Mouse (Mus musculus) heart, adult 2 months (tissue): ENCODE measurements around the gene Tnfrsf1a.

Experiments
- CTCF ChIP-seq: fragments of 200-600 bp; IDR thresholded peaks from 2 replicates; pipeline ENCODE4 v1.8.1; 2022; ENCODE audit warnings: antibody characterized with exemption, mild to moderate bottlenecking, moderate library complexity
- EP300 ChIP-seq: fragments of 200-500 bp; IDR thresholded peaks from 2 replicates; pipeline ENCODE4 v1.6.1; 2011; ENCODE audit warnings: low read depth, low read length, control low read depth; ENCODE audit not compliant: insufficient read depth
- POLR2A ChIP-seq: fragments of 200-500 bp; IDR thresholded peaks from 2 replicates; pipeline ENCODE4 v1.6.1; 2011; ENCODE audit warnings: mild to moderate bottlenecking, low read depth, low read length, control low read depth; ENCODE audit not compliant: insufficient read depth

GRCm38 (mm10) chr6:125386080-125386479 is 36.9 kb downstream of the Tnfrsf1a start:
- TF ChIP-seq EP300 (no peak), POLR2A (no peak), CTCF (no peak)
